Mouse (Mus musculus): ENCODE measurements around the gene Ddc.

DNA sequence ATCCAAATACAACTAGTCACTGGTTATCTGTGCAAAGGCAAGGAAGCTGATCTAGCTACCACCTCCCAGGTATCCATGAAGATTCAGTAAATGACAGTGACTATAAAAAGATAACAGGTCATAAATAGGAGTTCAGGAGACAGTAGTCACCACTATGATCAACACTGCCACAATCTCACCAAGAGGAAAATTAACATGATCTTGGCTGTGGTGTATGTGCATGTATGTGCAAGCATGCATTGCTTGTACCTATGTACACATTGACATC is 46.1 kb upstream of the Ddc start:
- no peak for TF ChIP-seq GABPA (IDR thresholded peaks at IDR 0.05; ENCODE audit: low read depth, low read length)
- no peak for TF ChIP-seq MAX (IDR thresholded peaks at IDR 0.05; ENCODE audit: low read length)

Measured in MEL (cell line).